13 mouse cellular contexts compared by ENCODE assay signal in the genomic region with DNA sequence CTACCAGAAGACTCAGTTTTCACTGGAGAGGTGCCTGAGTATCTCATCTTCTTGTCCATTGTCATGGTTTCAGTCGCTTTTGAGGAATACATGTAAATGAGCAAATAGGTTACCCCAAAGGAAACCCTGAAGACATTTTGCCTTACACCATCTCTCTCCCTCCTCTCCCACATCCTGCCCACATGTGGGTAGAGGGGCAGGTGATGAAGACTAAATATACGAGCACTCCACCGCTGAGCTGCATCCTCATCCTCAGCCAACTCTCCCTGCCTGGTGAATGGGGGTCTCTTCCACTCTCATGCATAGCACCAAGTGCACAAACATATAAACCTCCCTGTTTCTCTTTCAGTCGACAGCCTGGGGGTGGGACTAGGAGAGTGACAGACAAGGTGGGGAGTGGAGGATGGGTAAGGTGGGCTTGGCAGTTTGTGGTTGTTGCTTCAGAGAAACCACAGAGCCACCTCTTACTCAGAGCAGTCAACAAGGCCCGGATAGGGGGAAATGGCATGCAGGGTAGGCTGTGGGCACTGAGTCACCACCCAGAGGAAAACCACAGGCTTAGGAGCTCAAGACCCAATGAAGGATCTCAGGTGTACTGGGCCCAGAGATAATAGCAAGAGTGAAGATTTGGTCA.
DNase-seq lines count a peak whose midpoint lies in the region; ATAC-seq and TF ChIP-seq lines count a peak whose summit lies in the region.
"Had no signal": no experiment of that assay in that cellular context is flagged by ENCODE, and none has a peak within 500 bp of the region (broad histone marks: within the 10 kb centered on the region; RNA-seq: fewer than 3 reads in every experiment).

No protein-coding gene starts in this region.

- TF ChIP-seq CTCF in forebrain, postnatal 0 days (IDR thresholded peaks at IDR 0.05; ENCODE audit: low read depth) = no peak

- H3K4me1 ChIP-seq in forebrain, postnatal 0 days (ENCODE audit: insufficient read depth) = no peaks in the 10 kb centered on the region
- H3K4me1 ChIP-seq: forebrain, embryonic 12.5 days; hindbrain, embryonic 10.5 days; neural tube, embryonic 12.5 days had no signal

- no peak overlapping the region for H3K9ac ChIP-seq in forebrain, postnatal 0 days
- H3K9ac ChIP-seq: forebrain, embryonic 12.5 days; lung, embryonic 14.5 days; neural tube, embryonic 12.5 days had no signal

- H3K9me3 ChIP-seq in forebrain, postnatal 0 days (ENCODE audit: low read length) = 0 out of 2 replicates have a peak, but pooled peaks cover 4% of the 10 kb centered on the region
- H3K9me3 ChIP-seq: forebrain, embryonic 12.5 days had no signal

- no peak overlapping the region for H3K4me2 ChIP-seq in forebrain, postnatal 0 days (ENCODE audit: low read depth)
- H3K4me2 ChIP-seq: forebrain, embryonic 12.5 days; lung, embryonic 14.5 days; neural tube, embryonic 12.5 days had no signal

- peak; percentile 98 for DNase-seq in 416B (ENCODE audit: low read depth)
- peak; percentile 83 to 88 for DNase-seq in CD8-positive naive resting alpha-beta T cell, adult 2 months (ENCODE audit: low read depth in 2 of 2, low spot score in 2 of 2)
- peak; percentile 4 for DNase-seq in skeletal muscle tissue, adult 2 months (ENCODE audit: low read depth, low spot score)
- DNase-seq in forebrain, postnatal 0 days = no peak
- DNase-seq in urinary bladder, postnatal 4 days (ENCODE audit: low spot score in 2 of 2) = no peak
- DNase-seq in adrenal gland, postnatal 25 days = no peak
- DNase-seq: kidney, postnatal 36 days; lung, embryonic 14.5 days had no signal

- peak; percentile 88 to 92 for ATAC-seq in hematopoietic stem cell, adult 5-6 weeks (replicated peaks in 1 of 2; ENCODE audit: insufficient read depth in 1 of 2, low FRiP score in 2 of 2, low TSS enrichment in 1 of 2, low read depth in 1 of 2, poor library complexity in 2 of 2, severe bottlenecking in 2 of 2)
- no peak for ATAC-seq in forebrain, postnatal 0 days
- no peak for ATAC-seq in cerebellum, adult (ENCODE audit: insufficient number of reproducible peaks, low FRiP score, low TSS enrichment)

- WGBS in forebrain, postnatal 0 days = 90% methylated on average over 5 of the region's 5 CpGs

- H3K27ac ChIP-seq in forebrain, postnatal 0 days (ENCODE audit: low read depth, low read length) = no peak overlapping the region
- H3K27ac ChIP-seq: forebrain, embryonic 12.5 days; hindbrain, embryonic 10.5 days; neural tube, embryonic 12.5 days had no signal

- no peaks in the 10 kb centered on the region for H3K36me3 ChIP-seq in forebrain, postnatal 0 days (ENCODE audit: insufficient read depth)
- H3K36me3 ChIP-seq: forebrain, embryonic 12.5 days; hindbrain, embryonic 10.5 days; neural tube, embryonic 12.5 days had no signal

- no peaks in the 10 kb centered on the region for H3K27me3 ChIP-seq in forebrain, postnatal 0 days (ENCODE audit: insufficient read depth, low read length)
- H3K27me3 ChIP-seq: forebrain, embryonic 12.5 days; neural tube, embryonic 12.5 days had no signal

- H3K4me3 ChIP-seq in forebrain, postnatal 0 days (ENCODE audit: low read depth, low read length) = no peak overlapping the region
- H3K4me3 ChIP-seq: forebrain, embryonic 12.5 days; hindbrain, embryonic 10.5 days; neural tube, embryonic 12.5 days had no signal

Comparison
In these comparisons a context has a peak if more than half of its experiments do, and no peak if none do; other contexts are left out.
1. DNase-seq: peak in 416B (single experiment), CD8-positive naive resting alpha-beta T cell, adult 2 months (2 of 2) and skeletal muscle tissue, adult 2 months (single experiment); none in forebrain, postnatal 0 days (single experiment), urinary bladder, postnatal 4 days (0 of 2) and adrenal gland, postnatal 25 days (single experiment).
2. ATAC-seq: peak in hematopoietic stem cell, adult 5-6 weeks (2 of 2); none in forebrain, postnatal 0 days (single experiment) and cerebellum, adult (single experiment).